Mouse (Mus musculus) cerebellum, adult 2 months (tissue): ENCODE data around the gene Pafah1b3. TPM values are rescaled to one million over a fixed set of nuclear protein-coding genes. Genes with fewer than 3 reads are reported as not detected.
A peak's percentile ranks its signal among the peaks of the same experiment; 100 is the strongest.

ENCODE experiments used
- DNase-seq, 2 experiments: peaks; one replicate each; pipeline ENCODE4 v3.0.0; 2021
- H3K27ac ChIP-seq: fragments of 200-500 bp; 2 replicates; pipeline ENCODE4 v1.5.1; 2012; ENCODE audit warnings: low read length, control low read depth, inconsistent platforms; ENCODE audit not compliant: insufficient read depth
- H3K27me3 ChIP-seq: fragments of 200-500 bp; 2 replicates; pipeline ENCODE4 v1.6.1; 2012; ENCODE audit warnings: inconsistent platforms, mild to moderate bottlenecking, low read length, moderate library complexity; ENCODE audit not compliant: control insufficient read depth, insufficient read depth
- H3K4me1 ChIP-seq: fragments of 200-500 bp; 2 replicates; pipeline ENCODE4 v1.6.1; 2011; ENCODE audit warnings: low read length; ENCODE audit not compliant: control insufficient read depth, insufficient read depth
- H3K4me3 ChIP-seq: fragments of 200-500 bp; replicated peaks from 2 replicates; pipeline ENCODE3; 2011; ENCODE audit warnings: mild to moderate bottlenecking, low read depth, low read length, control low read depth; ENCODE audit not compliant: insufficient read depth
- CTCF ChIP-seq: fragments of 200-500 bp; IDR thresholded peaks from 2 replicates; pipeline ENCODE4 v1.5.1; 2011; ENCODE audit warnings: low read depth, mild to moderate bottlenecking, control low read depth, low read length, moderate library complexity, borderline replicate concordance; ENCODE audit not compliant: insufficient read depth
- POLR2A ChIP-seq: fragments of 200-500 bp; IDR thresholded peaks from 2 replicates; pipeline ENCODE4 v1.6.1; 2011; ENCODE audit warnings: low read length, control low read depth, borderline replicate concordance; ENCODE audit not compliant: insufficient read depth
- WGBS: fragments of 180-500 bp; shearing (Covaris S2); methylation state at CpG from one replicate; pipeline ENCODE4 v1.1.7; 2018; 5-methylcytosine and 5-hydroxymethylcytosine counted together
- polyA plus RNA-seq: library from polyadenylated mRNA; depleted of rRNA; stranded (reverse); fragments of >200 nt; gene quantifications from 2 replicates; pipeline ENCODE4 v1.2.3, GENCODE M21; 2012; rRNA removed

The Pafah1b3 gene
- polyA plus RNA-seq, 1 experiment = 42.6 TPM

DNA sequence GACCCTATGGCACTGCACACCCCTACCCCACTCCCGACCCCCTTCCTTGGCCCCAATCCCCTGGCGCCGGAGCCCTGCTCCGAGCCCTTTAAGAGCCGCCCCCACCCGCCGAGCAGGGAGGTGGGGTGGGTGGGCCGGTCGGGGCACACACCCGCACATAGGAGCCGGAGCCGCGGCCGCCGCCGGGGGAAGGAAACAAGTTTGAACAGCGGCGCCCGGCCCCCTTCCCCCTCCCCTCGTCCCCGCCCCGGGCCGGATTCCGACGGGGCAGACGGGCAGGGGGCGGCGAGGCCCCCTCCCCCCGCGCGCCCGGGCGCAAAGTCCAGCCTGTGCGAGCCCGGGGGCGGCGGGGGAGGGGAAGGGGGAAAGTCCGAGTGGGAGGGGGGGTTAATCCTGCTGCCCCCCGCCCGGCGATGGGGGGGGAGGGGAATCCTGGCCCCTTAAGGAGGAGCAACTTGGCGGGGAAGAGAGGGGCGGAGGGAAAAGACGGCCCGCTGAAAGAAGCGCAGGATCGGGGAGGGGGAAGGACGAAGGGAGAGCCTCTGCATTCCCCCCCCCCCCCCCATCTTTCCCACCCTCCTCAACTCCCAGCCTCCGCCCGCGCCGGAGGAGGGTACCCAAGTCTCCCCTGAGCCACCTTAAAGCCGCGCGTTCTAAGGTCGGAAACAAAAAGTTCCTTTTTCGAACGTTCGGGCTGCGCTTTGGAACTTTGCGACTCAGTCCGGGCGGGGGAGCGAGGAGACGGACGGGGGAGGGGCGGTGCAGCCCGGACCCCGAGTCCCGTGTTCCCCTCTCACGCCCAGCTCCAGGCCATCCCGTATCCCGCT, 48.3 kb downstream of the Pafah1b3 start:
- H3K4me3 ChIP-seq = peak overlapping the region; percentile 72
- no peak for TF ChIP-seq CTCF
- TF ChIP-seq POLR2A = no peak; the same call in 1 of the 2 replicates
- peak overlapping the region; percentile 60 for H3K27ac ChIP-seq
- peaks cover 17% of the 10 kb centered on the region; the same call in 1 of the 2 replicates for H3K4me1 ChIP-seq
- peak; percentile 66 to 67 for DNase-seq
- WGBS = under 1% methylated on average over 61 of the region's 73 CpGs
- no peaks in the 10 kb centered on the region for H3K27me3 ChIP-seq

DNA sequence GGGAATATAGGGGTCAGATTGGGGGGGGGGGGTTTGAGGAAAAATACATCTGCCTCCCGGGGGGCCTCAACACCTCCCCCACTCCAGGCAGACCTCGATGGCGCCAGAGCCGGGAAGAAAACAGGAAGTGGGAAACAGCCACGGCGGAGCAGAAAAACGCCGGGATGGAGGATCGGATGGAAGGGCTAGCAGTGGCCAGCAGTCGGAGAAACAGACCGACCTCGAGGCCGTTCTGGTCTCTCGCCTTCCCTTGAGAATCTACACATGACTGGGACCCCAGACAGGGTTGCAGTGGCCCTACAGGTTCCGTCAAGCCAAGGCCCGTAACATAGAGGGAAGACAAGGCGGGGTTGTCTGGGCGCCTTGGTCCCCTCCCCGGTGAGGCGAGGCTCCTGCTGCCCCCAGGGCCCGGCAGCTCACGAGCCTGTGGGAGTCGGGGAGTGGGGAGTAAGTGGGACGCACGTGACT, 48.9 kb downstream of the Pafah1b3 start:
- Histone ChIP-seq H3K27me3 (no peaks in the 10 kb centered on the region), H3K4me1 (peaks cover 17% of the 10 kb centered on the region; the same call in 1 of the 2 replicates), H3K4me3 (peak overlapping the region; percentile 72), H3K27ac (peak overlapping the region; percentile 60)
- DNase-seq = peak in 1 of 2 experiments; percentile 53
- TF ChIP-seq POLR2A (peak; percentile 16; the same call in 1 of the 2 replicates), CTCF (no peak)
- under 1% methylated on average over 25 of the region's 25 CpGs for WGBS

DNA sequence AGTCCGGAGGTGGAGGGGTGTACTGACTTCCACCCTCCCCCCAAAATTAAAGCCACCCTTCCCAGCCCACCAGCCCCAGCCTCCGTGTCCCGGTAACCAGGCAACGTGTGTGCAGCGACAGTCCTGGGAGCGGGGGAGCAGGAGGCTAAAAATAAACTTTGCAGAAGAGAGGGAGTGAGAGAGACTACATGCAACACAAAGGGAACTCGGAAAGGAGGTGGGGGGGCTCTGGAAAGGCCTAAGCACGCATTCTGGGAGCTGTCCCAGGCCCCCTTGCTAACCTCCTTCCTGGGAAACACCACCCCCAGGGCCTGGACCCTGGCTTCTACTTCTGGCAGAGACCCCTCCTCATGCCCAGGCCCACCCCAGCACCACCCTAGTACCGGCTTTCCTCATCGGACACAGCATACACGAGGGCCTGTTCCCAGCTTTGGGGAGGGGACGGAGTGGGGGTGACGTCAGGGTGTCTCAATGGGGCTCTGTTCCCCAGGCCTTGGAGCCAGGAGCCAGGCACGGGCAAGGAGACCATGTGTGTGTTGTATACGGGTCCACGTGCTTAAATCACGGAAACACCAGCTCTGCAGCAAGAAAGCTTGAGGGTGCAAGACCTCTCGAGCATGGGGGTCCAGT, 49.7 kb downstream of the Pafah1b3 start:
- H3K27me3 ChIP-seq = no peaks in the 10 kb centered on the region
- TF ChIP-seq CTCF = no peak
- TF ChIP-seq POLR2A = no peak
- peaks cover 17% of the 10 kb centered on the region; the same call in 1 of the 2 replicates for H3K4me1 ChIP-seq
- peak; percentile 55 for DNase-seq
- peak overlapping the region; percentile 56; the same call in 1 of the 2 replicates for H3K27ac ChIP-seq
- peak overlapping the region; percentile 39 for H3K4me3 ChIP-seq
- WGBS = 15% methylated on average over 18 of the region's 18 CpGs

DNA sequence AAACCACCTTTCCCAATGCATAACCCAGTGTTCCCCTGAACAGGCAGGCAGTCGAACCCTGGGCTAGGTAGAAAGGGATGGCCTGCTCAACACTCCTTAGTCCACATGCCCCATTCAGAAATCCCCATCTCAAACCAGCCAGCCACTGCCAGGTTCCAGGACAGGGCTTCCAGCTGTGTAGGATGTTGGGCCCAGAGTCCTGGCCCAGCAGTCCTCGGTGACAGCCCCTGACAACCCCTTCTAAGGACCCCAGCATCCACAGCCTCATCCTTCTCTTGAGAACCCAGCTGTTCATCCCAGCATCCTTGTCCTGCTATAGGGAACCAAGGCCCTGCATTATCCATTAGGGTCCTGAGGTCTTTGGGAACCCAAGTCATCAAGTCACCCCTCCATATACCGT, 50.3 kb downstream of the Pafah1b3 start:
- no peaks in the 10 kb centered on the region for H3K27me3 ChIP-seq
- no peak for DNase-seq
- peak overlapping the region; percentile 47; the same call in 1 of the 2 replicates for H3K27ac ChIP-seq
- TF ChIP-seq CTCF = no peak
- no peak for TF ChIP-seq POLR2A
- H3K4me1 ChIP-seq = peaks cover 17% of the 10 kb centered on the region; the same call in 1 of the 2 replicates
- H3K4me3 ChIP-seq = no peak overlapping the region
- WGBS = 34% methylated on average over 3 of the region's 3 CpGs

DNA sequence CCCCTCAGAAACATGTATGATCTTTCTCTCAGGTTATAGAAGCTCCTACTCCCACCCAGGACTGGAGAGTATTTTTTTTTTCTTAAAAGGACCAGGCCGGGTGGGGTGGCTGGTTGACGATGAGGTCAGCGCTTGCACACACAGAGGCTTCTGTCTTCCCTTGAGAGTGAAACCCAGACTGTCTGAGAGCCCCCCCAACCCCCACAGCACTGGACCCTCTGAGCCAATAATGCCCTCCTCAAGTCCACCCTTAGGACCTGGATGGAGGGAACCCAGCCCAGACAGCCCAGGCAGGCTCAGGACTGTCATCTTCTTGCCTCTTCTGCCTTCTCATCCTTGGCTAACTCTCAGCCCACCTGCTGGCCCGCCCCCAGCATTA, 51.0 kb downstream of the Pafah1b3 start:
- H3K4me1 ChIP-seq = peaks cover 13% of the 10 kb centered on the region; the same call in 1 of the 2 replicates
- WGBS = 33% methylated on average over 4 of the region's 4 CpGs

DNA sequence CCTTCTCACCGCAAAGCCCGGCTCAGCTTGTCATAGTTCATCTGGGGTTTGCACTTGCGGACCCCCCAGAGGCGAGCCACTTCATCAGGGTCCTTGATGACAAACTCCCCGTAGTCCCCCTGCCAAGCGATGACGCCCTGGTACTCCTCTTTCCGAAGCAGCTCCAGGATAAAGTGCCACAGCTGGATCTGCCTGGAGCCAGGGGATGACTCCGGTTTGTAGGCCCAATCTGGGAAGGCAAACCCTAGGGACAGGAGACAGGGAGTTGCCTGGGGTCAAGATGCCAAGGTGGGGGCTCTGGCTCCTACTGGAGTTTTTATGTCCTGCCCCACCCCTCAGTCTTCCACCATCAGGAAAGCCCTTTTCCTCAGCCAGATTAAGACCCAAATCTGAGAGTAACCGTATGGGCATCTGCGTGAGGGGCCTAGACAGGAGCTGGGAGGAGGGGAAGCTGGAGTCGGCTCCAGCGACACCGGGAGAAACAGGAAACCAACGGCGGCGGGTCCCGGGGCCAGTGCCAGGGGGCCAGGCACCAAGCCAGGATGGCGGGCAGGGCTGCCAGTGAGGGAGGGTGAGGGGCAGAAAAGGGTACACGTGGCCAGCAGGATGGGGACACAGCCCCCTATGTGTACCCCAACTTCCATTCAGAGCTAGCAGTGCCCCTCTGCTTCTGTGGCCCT, 51.6 kb downstream of the Pafah1b3 start:
- peaks cover 13% of the 10 kb centered on the region; the same call in 1 of the 2 replicates for H3K4me1 ChIP-seq
- 32% methylated on average over 20 of the region's 20 CpGs for WGBS

More for the DNA sequence above, 51.0 kb downstream of the Pafah1b3 start:
- no peaks in the 10 kb centered on the region for H3K27me3 ChIP-seq
- no peak overlapping the region for H3K27ac ChIP-seq
- no peak overlapping the region for H3K4me3 ChIP-seq
- no peak for TF ChIP-seq CTCF
- TF ChIP-seq POLR2A = no peak
- DNase-seq = no peak

More for the DNA sequence above, 51.6 kb downstream of the Pafah1b3 start:
- H3K27ac ChIP-seq = no peak overlapping the region
- H3K27me3 ChIP-seq = no peaks in the 10 kb centered on the region
- H3K4me3 ChIP-seq = no peak overlapping the region
- peak; percentile 53 to 63 for DNase-seq
- TF ChIP-seq CTCF (no peak), POLR2A (no peak)

Other genes starting within 250 kb of the Pafah1b3 start
- 74.6 and 77.4 TPM in 2 replicates for gene Grik5, start 225.6 kb downstream of the Pafah1b3 start, polyA plus RNA-seq
- 44.3 and 45.7 TPM in 2 replicates for gene Zfp574, start 225.4 kb downstream of the Pafah1b3 start, polyA plus RNA-seq
- 8.4 and 10.6 TPM in 2 replicates for gene Pou2f2, start 118.3 kb downstream of the Pafah1b3 start, polyA plus RNA-seq
- 29.0 and 29.6 TPM in 2 replicates for gene Dedd2, start 77.4 kb downstream of the Pafah1b3 start, polyA plus RNA-seq
- 9.2 and 10.9 TPM in 2 replicates for gene Zfp526, start 76.6 kb downstream of the Pafah1b3 start, polyA plus RNA-seq
- gene Gsk3a, start 60.1 kb downstream of the Pafah1b3 start, polyA plus RNA-seq = 226 and 230 TPM in 2 replicates
- 14.3 and 14.8 TPM in 2 replicates for gene Erf, start 47.2 kb downstream of the Pafah1b3 start, polyA plus RNA-seq
- 121 and 124 TPM in 2 replicates for gene Cic, start 30.3 kb downstream of the Pafah1b3 start, polyA plus RNA-seq
- 0.16 and 0.20 TPM in 2 replicates for gene Prr19, start 3.4 kb upstream of the Pafah1b3 start, polyA plus RNA-seq
- 226 and 246 TPM in 2 replicates for gene Tmem145, start 8.1 kb upstream of the Pafah1b3 start, polyA plus RNA-seq
- gene Megf8, start 19.2 kb upstream of the Pafah1b3 start, polyA plus RNA-seq = 76.8 and 77.8 TPM in 2 replicates
- gene Cnfn, start 71.7 kb upstream of the Pafah1b3 start, polyA plus RNA-seq = 0.59 TPM in 1 of 2 replicates, not detected in the other
- gene Lipe, start 100.7 kb upstream of the Pafah1b3 start, polyA plus RNA-seq = 12.1 and 12.3 TPM in 2 replicates
- not detected in 2 replicates for gene Cxcl17, start 114.9 kb upstream of the Pafah1b3 start, polyA plus RNA-seq
- gene Ceacam1, start 179.6 kb upstream of the Pafah1b3 start, polyA plus RNA-seq = 3.5 and 4.1 TPM in 2 replicates
- 0.38 and 0.57 TPM in 2 replicates for gene Ceacam2, start 241.9 kb upstream of the Pafah1b3 start, polyA plus RNA-seq